Mouse (Mus musculus): ENCODE measurements at regions not wholly inside any gene's neighbourhood (a gene's known extent, or its start where the extent isn't known, plus 50 kb on each side); places are given as distances from the start of the nearest gene placed in this dataset.

GRCm38 (mm10) chr1:61263466-61263865, 285.7 kb downstream of the Icos start:
- DNase-seq (ENCODE audit: low spot score in 2 of 2) = no peak

DNA sequence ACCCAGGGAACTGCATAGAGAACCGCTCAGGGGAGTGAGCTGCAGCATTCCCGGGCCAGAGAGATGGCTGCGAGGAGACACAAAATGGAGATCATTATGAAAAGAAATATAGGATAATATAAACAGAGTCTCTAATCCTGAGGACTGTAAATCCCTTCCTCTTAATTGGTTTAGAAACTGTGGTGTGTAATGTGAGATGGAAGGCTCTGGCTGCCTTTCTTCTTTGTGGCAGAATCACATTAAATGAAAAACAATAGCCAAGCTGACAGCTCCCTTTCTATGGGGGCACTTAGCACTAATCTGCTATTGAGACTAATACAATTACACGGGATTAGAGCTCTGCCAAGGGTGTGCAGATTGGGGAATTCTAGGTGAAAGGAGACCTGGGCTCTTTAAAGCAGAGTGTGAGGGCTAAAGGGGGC, 288.0 kb downstream of the Icos start:
- DNase-seq (ENCODE audit: low spot score in 2 of 2) = no peak

DNA sequence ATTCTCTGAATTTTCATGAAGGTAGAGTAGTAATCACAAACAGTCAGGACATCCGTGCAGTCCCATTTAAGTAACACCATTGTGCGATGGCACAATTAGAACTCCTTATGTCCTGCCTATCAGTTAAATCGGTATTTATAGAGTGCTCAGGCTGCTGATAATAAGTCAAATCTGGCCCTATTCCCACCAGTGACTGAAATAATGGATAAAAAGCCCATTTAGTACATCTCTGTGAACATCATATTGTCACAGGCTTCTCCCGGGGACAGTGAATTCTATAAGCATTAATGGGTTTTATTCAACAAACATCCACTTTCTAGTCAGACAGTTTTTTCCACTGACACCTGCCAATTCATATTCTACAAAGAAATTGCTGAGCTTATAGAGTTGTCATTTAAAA, 296.1 kb downstream of the Icos start:
- DNase-seq (ENCODE audit: low spot score in 2 of 2) = no peak

GRCm38 (mm10) chr1:61274244-61274643, 296.5 kb downstream of the Icos start:
- no peak for DNase-seq (ENCODE audit: low spot score in 2 of 2)

DNA sequence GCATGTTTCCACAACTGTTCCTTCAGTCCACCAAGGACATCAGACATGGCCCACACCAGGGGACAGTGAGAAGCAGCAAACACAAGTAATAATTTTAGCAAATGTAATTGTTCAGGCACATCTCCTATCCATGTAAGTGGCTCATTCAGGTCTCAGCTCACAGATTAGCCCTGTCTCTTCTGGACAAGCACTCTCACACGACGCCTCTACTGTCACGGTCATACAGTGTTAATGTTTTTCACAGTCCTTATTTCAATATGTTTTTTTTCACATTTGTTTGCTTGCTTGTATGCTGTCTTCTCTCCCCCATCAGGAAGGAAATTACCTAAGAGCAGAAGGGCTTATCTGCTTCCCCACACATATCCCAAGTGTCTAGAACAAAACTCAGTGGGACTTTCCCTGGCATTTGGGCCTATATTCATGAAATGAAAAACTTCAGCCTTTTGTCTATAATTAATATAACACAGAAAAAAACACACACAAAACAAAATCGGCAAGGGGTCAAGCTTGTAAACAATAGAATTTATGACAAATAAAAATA, 299.5 kb downstream of the Icos start:
- no peak for DNase-seq (ENCODE audit: low spot score in 2 of 2)

DNA sequence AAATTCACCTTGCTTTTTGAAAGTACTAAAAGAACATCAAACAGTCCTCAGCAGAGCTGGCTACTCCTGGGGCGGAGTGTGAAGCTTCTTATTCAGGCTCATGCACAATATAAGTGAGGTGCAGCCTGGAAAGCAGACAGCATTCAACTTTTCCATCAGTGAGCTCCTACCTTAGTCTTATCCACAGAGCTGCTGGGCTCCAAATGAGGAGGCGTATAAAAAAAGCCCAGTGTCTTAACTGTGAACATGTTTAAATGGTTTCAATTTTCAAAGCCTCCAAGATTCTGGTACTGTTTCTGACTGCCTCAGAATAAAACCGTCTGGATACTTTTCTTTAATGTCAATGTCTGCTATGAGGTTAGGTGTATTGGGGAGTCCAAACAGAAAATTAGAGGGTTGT, 310.5 kb downstream of the Icos start:
- DNase-seq (ENCODE audit: low spot score in 2 of 2) = no peak

GRCm38 (mm10) chr1:61288946-61289345, 311.2 kb downstream of the Icos start:
- DNase-seq (ENCODE audit: low spot score in 2 of 2) = no peak

GRCm38 (mm10) chr1:61289552-61289951, 311.8 kb downstream of the Icos start:
- no peak for DNase-seq (ENCODE audit: low spot score in 2 of 2)

DNA sequence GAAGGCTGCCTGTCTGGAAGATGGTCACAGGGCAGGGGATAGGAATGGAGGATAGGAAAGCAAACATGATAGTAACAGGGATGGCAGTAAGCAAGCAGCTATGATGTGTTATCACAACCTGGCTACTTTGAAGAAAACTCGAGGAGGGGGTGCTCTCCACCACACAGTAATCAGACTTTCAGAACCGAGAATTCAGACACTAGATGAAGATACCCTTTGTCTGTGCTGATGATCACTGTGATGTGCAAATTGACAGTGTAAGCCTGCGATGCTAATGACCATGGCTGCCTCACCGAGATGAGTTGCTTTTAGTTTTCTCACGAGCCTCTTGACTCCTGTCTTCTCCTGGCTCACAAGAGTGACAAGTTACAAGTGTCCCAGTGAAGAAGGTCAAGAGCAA, 315.4 kb downstream of the Icos start:
- DNase-seq (ENCODE audit: low spot score in 2 of 2) = no peak

DNA sequence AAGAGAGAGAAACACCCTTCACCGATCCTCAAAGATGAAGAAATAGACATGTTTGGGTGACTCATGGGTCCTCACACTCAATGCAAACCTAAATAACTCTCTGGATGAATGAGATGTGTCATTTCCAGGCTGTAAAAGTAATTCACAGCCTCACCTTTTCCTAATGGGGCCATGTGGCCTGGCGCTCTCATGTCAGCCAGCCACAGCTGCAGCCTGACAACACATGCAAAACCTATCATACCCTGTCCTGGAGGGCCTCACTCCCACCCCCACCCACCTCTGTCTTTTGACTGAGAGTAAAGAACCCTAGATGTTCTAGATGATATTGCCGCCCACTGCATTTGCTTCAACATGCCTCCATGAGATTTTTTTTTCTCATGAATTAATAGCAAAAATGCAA, 317.5 kb downstream of the Icos start:
- no peak for DNase-seq (ENCODE audit: low spot score in 2 of 2)

DNA sequence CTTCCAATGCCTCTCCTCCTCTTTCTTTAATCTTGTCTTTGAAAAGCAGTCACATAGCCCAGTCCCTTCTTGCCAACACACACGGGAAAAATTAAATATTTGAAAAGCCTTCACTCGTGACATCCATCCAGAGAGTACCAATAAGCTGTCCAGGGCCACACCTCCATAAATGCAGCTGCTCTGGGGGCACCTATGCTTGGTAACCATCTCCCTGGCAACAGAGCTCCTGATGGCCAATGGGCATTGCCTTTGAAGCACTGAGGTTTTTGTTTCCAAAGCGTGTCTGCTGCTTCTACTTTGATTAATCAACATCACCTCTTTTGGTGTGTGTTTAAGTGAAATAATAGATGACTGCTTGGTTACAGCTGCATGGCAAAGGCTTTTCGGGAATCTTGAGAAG, 319.1 kb downstream of the Icos start:
- no peak for DNase-seq (ENCODE audit: low spot score in 2 of 2)

- no peak for DNase-seq (ENCODE audit: low spot score in 2 of 2)
These were observed 319.6 kb downstream of the Icos start for GRCm38 (mm10) chr1:61297361-61297760.

GRCm38 (mm10) chr1:61298064-61298463, 320.3 kb downstream of the Icos start:
- no peak for DNase-seq (ENCODE audit: low spot score in 2 of 2)

DNA sequence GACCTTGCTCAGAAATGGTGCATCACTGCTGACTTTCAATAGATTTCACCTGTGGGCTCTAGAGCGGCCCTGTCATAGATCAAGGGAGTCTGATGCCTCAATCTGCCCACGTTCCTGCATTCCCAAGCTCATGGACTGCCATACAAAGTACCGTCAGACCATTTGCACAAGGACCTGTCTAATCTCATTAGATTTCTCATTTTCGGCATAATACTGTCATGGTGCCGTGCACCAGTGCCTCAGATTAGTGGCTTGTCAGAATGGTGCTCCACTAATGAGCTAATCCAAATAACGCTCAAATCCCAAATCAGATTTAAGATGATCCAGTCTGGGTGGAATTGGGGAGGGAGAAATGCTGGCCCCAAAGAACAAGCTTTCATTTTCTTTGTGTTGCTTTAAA, 321.1 kb downstream of the Icos start:
- DNase-seq (ENCODE audit: low spot score in 2 of 2) = no peak

DNA sequence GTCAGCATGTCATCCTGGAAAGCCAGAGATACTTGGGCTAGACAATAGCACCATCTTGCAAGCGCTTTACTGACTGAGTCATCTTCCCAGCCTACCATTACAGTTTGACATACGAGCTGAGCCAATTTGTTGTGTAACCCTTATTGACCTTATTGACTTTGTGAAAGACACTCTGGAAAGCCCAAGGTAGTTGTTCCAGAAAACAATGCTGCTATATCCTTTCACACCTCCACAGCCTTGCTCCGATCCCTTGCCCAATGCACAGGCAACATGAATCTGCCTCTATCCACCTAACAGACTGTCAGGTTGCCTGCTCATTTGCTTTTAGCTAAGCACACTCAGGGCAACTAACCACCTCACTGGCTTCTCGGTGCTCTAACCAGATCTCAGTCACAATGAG, 322.8 kb downstream of the Icos start:
- no peak for DNase-seq (ENCODE audit: low spot score in 2 of 2)

DNA sequence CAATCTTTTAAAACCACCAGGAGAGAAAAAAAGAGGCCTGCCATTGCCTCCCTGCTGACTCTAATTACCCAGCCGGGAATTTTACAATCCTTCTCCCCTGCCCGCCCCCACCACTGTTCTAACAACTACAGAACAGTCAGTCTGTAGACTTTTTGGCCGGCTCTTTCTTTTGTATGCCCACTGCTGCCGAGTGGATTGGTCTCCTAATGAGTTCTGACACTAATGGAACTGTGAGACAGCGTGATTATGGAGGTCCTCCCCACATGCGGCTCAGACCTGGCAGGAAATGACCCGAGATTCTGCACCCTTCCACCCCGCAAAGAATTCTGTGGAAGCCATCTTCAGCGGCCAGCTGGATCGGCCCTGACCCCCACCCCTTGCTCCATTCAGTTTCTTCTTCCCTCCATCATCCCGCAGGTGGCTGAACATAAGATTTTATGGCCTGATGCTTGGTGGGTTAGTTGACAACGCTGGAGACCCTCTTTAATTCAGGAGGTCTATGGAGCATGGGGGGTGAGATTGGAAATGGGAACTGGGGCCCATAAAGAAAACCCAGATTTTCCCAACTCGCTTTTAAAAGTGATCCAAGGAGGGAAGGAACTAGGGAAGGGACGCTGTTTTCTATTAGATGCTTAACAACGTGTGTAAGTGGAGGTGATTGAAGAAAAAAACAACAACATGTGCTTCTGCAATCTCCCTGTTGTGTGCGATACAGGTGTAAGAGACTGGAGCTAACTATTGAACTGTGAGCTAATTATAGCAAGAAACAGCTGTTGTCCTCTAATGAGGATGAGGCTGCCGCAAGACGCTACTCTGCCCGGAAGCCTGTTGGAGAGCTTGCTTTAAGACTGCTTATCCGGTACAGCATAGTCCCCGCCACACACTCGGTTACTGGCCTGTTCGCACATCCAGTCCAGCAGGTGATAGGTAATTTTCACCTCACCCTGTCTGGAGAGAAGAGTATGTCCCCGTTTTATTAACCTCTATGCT, 323.6 kb downstream of the Icos start:
- no peak for DNase-seq (ENCODE audit: low spot score in 2 of 2)

DNA sequence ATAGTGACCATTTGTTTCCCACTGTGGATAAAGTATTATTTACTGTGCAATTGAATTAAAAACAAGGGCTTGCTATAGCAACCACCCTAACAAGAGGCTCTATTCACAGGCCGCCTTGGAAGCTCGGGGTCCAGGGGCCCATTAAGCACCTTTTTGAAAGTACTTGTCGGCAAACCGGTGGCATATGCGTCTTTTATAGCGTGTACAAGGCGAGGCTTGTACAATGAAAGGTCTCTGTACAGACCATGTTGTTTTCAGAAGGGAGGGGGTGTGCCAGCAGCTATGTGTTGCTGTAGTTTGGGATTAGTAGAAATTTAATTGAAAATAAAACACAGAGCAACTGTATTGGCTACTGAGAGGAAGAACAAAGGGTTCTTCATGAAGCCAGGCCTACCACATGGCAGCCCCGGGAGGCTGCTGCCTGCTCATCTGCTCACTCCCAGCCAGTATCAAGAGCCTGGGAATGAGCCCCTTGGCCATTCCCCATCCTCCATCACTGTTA, 324.9 kb downstream of the Icos start:
- DNase-seq (ENCODE audit: low spot score in 2 of 2) = no peak

- no peak for DNase-seq (ENCODE audit: low spot score in 2 of 2)
These were observed 328.6 kb downstream of the Icos start for GRCm38 (mm10) chr1:61306296-61306695.

DNA sequence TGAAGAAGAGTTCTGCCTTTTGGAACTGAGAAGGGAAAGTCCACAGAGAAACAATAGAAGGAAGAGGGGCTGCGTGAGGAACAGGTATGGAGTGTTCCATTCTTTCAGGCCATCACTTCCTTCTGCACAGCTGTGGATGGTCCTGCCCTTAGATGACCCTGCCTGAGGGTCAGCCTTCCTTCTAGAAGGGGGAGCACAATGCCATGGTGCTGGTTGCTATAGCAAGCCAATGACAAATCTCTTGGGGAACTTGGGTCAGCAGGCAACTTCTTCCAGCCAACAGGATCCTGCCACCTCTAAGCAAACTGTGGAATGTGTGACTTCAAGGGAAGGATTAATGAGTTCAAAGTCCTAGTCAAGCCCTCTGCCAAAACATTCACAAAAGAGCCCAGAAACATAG, 329.1 kb upstream of the Pard3b start:
- no peak for DNase-seq (ENCODE audit: low spot score in 2 of 2)

- no peak for DNase-seq (ENCODE audit: low spot score in 2 of 2)
These were observed 328.4 kb upstream of the Pard3b start for GRCm38 (mm10) chr1:61310063-61310760.

- no peak for DNase-seq (ENCODE audit: low spot score in 2 of 2)
These were observed 327.9 kb upstream of the Pard3b start for GRCm38 (mm10) chr1:61310761-61311090.

DNA sequence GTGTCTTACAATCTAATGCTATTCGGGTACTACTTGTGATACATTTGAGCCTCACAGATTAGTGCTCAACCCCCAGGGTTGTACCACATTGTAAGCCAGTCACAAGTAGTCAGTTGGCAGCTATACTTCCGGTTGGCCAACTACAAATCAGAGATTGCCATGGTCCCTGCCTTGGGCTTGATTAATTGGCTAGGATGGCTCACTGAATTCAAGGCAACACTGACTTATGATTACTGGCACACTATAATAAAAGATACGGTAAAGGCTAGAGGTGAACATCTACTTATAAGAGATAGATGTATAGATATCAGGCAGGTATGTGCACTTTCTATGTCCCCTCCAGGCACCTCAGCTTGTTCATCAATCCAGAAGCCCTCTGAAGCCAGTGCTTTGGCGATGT, 325.4 kb upstream of the Pard3b start:
- DNase-seq (ENCODE audit: low spot score in 2 of 2) = no peak

DNA sequence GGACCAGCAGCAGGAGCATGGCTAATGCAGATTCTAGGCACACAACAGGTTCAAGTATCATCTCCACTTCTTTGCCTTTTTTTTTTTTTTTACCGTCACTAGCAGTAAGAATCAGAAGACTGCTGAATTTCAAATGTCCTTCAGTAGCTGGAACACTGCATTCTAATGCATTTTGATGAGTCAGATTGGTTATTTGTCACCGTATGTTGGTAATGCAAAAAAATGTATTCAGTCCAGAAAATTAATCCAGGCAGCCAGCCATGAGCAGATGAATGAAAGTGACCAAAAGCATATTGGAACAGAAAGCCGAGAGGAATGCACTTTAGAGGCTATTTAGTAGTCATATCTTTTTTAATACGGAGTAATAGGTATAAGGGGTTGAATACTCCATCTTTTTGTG, 322.4 kb upstream of the Pard3b start:
- no peak for DNase-seq (ENCODE audit: low spot score in 2 of 2)

Data from natural killer cell, adult 2 months (primary cell).